Mouse (Mus musculus) splenic B cell, adult 2 months (primary cell): ENCODE measurements around the gene Gpld1.

ENCODE experiments used
- DNase-seq: peaks from one replicate; pipeline ENCODE4 v3.0.0-alpha.2; 2011; ENCODE audit warnings: low read depth, low spot score
- H3K27me3 ChIP-seq: 2 replicates; pipeline ENCODE4 v1.6.1; 2012; ENCODE audit warnings: mild to moderate bottlenecking, low read length, moderate library complexity, mixed read lengths; ENCODE audit not compliant: control insufficient read depth, poor library complexity, insufficient read depth, severe bottlenecking
- H3K36me3 ChIP-seq: 2 replicates; pipeline ENCODE4 v1.6.1; 2012; ENCODE audit warnings: mild to moderate bottlenecking, low read length, moderate library complexity, mixed read lengths; ENCODE audit not compliant: control insufficient read depth, poor library complexity, insufficient read depth, severe bottlenecking

The Gpld1 gene

DNA sequence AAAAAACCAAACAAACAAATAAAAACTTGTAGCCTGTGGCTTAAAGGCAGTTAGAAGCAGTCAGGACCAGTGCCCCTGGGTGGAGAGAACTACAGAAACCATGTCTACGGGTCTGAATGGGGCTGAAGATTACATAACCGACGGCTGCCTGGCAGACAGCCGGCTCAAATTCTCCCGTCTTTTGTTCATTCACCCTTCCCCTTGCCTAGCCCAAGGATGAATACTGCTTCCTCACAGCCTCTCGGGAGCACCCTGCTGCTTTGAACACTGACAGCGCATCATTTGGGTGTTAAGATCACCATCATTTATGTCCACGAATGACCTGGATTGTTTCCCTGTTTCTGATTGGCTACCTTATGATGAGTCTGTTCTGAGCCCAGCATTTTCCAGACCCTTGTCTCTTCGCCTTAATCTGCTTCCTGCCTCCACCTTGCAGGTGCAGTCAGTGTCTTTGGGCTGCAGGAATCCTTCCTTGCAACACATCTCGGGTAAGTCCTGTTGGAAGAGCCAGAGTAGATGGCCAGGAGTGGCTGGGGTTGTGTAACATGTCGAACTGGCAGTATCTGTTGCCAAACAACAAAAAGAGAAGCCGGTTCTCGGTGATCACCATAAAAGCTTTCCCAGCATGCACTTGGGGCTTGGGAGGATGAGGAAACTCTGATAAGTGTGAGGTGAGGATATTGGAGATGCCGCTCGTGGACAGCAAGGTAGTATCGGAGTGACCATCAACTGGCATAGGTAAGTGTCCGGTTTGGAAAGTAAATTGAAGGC is at the start of gene Gpld1:
Gene Gpld1, plus strand, starts transcription at position 641 of the 771 bp plus-strand sequence.
- no peaks in the 10 kb centered on the region for H3K36me3 ChIP-seq
- no peak for DNase-seq
- H3K27me3 ChIP-seq: peaks cover 4% of the 10 kb centered on the region; the same call in 1 of the 2 replicates

DNA sequence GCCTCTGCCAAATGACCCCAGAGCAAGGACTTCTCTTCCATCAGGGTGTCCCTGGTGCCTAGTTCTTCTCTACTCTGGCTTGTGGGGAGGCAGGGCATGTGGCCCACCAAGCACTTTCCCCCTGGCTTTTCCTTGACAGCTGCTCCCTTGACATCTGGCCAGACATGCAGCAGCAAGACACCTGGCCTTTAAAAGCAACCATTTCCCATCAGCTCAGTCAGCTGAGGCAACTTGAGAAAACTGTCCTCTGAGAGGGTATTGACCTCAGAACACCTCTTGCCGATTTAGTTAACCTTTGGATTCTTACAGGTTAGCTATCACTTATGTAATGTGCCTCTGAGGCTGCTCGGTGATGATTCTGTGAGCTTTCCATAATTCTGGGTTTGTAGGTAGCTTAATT is 49.1 kb upstream of the Gpld1 start:
- Histone ChIP-seq H3K36me3 (no peaks in the 10 kb centered on the region), H3K27me3 (no peaks in the 10 kb centered on the region)
- DNase-seq: no peak

DNA sequence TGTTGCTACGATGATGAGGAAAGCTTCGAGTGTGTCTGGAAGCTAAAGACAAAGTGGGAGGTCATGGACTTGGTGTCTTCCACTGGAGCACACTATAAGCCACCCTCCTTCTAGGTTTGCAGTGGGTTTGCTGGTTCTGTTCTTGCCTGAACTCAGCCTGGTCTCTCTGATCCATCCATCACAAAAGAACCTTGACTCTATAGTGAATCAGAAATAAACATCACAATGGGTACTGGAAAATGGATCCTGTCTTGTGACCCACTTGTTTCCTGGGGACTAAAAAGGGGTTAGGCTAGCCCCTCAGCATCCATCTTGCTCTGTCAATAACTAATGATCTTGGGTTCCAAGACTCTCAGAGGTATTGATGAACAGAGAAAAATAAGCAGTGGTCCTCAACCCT is 41.0 kb upstream of the Gpld1 start:
- DNase-seq: no peak
- Histone ChIP-seq H3K27me3 (no peaks in the 10 kb centered on the region; the same call in 1 of the 2 replicates), H3K36me3 (no peaks in the 10 kb centered on the region)

DNA sequence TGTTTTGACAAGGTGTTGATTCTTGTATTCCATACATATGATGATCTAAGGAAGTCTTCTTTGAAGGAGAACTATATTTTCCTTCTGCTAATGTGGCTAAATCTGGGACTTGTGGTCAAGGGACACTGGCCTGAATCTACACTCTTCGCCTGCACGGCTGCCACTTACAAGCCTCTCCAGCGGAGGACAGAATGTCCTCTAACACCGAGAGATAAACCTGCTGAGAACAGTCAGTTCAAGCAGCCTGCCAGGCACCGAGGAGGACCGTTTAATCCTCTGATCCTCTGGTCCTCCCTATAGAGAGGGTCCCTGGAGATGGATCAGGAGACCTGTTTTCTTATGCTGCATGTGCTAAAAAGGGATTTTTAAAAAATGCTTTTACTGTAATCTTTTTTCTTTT is 39.5 kb upstream of the Gpld1 start:
- DNase-seq: no peak
- H3K27me3 ChIP-seq: no peaks in the 10 kb centered on the region; the same call in 1 of the 2 replicates
- H3K36me3 ChIP-seq: no peaks in the 10 kb centered on the region

DNA sequence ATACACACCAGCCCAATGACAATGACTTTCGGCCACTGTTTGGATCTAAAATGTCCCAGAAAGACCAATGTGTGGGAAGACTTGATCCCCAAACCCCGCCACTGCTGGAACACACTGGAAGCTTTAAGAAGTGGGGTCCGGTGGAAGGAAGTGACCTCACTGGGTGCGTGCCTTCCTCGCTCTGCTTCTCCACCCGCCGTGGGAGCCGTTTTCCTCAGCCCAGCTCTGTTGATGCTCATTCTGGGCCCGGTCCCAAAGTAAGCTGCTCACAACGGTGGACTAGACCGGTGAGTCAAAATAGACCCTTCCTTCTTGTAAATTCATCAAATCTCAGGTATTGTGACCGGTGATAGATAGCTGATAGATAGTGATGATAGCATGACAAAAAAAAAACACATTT is 37.5 kb upstream of the Gpld1 start:
- Histone ChIP-seq H3K36me3 (no peaks in the 10 kb centered on the region), H3K27me3 (no peaks in the 10 kb centered on the region; the same call in 1 of the 2 replicates)
- DNase-seq: no peak

DNA sequence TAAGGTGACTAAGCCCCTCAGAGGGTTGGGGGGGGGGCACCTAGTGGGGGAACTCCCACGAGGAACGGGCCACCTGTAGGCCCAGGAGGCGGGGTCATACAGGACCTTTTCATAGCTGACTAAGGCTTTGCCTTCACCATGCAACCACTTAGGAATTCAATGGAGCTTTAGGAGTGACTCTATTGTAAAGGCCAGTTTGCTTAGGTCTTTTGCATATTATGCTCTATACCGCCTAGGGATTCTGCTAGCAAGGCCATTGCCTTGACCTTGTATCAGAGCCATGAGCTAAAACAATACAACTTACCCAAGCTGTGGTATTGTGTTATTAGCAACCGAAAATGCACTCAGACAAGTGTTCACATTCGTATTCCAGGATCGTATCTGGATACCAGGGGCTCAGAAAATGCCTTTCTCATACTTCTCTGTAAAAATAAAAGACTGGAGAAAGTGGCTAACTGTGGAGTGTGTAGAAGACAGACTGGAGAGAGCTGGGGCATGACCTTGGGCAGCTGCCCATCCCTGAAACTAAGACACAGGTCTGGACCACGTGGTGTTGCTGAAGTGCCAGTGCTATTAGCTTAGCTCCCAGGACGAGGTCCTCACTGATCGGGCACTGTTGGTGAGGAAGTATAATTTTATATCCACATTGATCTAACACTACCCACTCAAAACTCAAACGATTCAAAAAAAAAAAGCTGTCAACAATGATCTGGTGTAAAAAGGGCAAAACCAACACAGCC is 36.0 kb upstream of the Gpld1 start:
- Histone ChIP-seq H3K27me3 (no peaks in the 10 kb centered on the region; the same call in 1 of the 2 replicates), H3K36me3 (no peaks in the 10 kb centered on the region)
- no peak for DNase-seq

DNA sequence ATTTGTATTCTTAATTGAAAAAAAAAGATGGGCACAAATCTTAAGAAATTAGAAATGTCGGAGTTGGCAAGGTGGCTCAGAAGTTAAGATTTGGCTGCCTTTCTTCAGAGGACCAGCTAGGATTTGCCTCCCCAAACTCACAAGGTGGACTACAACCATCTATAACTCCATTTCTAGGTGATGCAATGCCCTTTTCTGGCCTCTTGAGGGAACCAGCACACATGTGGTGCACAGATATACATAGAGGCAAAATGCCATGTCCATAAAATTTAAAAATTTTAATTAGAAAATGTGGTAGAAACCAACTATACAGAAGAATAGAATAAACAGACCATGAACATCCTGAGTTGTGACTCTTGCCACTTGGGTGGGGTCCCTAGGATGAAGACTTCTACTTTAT is 33.8 kb upstream of the Gpld1 start:
- Histone ChIP-seq H3K36me3 (no peaks in the 10 kb centered on the region), H3K27me3 (no peaks in the 10 kb centered on the region)
- no peak for DNase-seq

DNA sequence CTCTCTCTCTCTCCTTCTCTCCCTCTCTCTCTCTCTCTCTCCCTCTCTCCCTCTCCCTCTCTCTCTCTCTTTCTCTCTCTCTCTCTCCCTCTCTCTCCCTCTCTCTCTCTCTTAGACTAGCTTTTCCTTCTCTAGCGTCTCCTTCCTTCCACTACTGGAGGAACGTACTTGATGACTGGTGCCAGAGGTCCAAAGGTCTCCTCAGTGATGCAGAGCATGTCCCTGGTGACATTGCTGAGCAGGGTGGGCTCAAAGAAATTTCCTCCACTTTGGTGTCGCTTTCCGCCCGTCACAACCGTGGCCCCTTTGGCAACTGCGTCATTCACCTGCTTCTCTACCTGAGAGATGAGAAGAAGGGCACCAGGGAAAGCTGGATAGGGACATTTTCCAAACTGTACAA is 29.4 kb upstream of the Gpld1 start:
- DNase-seq: no peak
- Histone ChIP-seq H3K27me3 (no peaks in the 10 kb centered on the region), H3K36me3 (no peaks in the 10 kb centered on the region)

DNA sequence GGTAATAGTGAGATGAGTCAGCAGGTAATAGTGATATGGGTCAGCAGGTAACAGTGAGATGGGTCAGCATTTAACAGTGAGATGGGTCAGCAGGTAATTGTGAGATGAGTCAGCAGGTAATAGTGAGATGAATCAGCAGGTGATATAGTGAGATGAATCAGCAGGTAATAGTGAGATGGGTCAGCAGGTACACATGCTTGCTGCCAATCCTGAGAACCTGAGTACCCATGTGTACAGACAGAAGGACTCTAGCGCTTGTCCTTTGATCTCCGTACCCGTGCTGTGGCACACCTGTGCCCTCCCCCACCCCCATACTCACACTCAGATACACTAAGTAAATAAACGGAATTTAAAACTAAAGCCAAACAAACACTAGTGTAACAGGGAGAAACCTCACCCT is 28.0 kb upstream of the Gpld1 start:
- DNase-seq: no peak
- Histone ChIP-seq H3K27me3 (no peaks in the 10 kb centered on the region), H3K36me3 (no peaks in the 10 kb centered on the region)

DNA sequence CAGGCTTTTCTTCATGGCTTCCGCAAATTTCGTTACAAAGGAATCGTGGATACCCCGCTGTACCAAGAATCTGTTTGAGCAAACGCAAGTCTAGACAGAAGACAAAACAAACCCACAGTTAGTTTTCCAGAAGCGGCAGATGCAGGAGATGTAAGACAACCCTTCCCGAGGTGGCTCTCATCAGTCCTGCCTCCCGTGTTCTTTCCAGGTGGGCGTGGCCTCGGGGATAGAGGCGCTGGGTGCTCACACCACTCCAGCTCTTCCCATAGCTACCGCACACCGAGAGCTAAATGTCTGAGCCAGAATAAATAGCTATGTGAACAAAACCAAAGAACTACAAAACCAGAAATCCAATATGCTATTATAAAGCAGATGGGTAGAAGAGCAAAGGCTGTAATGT is 27.1 kb upstream of the Gpld1 start:
- no peak for DNase-seq

DNA sequence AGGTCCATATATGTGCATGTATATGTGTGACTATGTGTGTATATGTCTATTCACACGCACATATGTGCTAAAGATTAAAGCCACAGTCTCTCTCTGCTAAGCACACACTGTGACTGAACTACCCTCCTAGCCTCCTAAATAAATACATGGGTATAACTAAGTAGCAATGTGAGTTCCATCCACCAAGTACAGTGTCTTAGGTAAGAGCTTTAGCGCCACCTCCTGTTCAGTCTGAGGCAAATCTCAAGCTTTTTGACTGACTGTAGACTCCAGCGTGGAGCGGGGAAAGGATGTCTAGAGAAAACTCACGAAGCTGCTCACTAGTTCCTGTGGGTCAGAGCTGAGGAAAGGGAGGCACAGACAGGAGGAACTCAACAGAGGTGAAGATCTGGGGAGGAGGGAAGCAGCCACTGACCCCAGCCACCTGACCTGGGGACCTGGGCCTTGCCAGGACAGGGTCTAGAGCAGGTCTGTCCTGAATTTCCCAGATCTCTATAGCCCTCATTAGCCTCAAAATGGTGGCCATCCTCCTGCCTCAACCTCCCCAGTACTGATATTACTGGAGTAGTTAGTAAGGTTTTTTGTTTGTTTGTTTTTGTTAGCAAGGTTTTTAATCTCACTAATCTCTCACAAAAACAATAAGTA is 22.5 kb upstream of the Gpld1 start:
- DNase-seq: peak; percentile 79
- Histone ChIP-seq H3K36me3 (no peaks in the 10 kb centered on the region), H3K27me3 (no peaks in the 10 kb centered on the region)

More for the DNA sequence above, 27.1 kb upstream of the Gpld1 start:
- no peaks in the 10 kb centered on the region for H3K27me3 ChIP-seq
- H3K36me3 ChIP-seq: no peaks in the 10 kb centered on the region

DNA sequence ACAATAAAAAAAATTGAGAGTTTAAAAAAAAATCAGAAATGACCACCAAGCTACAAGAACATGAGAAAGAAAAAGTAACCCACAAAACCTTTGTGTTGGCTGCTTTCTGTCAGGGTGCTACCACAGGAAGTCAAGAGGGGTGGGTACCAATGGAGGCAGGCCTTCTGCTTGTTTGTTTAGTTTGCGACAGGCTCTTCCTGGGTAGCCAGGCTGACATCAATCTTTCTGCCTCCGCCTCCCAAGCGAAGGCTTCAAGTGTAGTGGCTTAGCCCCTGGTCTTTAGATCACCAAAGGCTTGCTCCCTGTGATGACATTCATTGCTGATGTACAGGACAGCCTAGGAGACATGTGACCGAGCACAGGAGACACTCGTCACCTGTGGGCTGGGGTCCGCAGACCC is 21.7 kb upstream of the Gpld1 start:
- no peak for DNase-seq
- no peaks in the 10 kb centered on the region for H3K36me3 ChIP-seq
- no peaks in the 10 kb centered on the region for H3K27me3 ChIP-seq

DNA sequence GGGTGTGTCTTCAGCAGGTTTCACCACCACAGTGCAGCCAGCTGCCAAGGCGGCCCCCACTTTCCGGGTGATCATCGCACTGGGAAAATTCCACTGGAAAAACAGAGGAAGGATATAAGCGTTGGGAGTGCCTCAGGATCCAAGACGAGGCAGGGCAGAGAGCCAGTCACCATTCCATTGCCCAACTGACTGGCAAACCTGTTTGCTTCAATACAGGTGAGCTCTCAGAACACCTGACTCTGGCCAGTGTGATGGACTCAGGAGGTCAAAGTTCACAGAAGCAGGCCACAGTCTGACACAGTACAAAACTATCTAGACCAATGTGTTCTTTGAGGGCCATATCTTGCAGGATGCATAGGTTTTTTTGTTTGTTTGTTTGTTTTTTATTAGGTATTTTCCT is 19.0 kb upstream of the Gpld1 start:
- DNase-seq: no peak
- no peaks in the 10 kb centered on the region for H3K36me3 ChIP-seq
- H3K27me3 ChIP-seq: no peaks in the 10 kb centered on the region

DNA sequence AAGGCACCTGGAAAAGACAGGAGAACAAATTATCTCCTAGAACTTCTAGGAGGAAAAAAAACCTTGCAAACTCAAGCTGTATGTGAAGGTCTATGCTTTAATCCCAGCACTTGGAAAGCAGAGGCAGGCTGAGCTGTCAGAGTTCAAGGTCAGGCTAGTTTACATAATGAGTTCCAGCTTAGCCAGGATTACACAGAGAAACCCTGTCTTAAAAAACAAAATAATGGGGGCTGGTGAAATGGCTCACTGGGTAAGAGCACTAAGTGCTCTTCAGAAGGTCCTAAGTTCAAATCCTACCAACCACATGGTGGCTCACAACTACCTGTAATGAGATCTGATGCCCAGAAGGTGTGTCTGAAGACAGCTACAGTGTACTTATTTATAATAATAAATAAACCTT is 12.4 kb upstream of the Gpld1 start:
- no peak for DNase-seq
- Histone ChIP-seq H3K27me3 (no peaks in the 10 kb centered on the region), H3K36me3 (no peaks in the 10 kb centered on the region)

DNA sequence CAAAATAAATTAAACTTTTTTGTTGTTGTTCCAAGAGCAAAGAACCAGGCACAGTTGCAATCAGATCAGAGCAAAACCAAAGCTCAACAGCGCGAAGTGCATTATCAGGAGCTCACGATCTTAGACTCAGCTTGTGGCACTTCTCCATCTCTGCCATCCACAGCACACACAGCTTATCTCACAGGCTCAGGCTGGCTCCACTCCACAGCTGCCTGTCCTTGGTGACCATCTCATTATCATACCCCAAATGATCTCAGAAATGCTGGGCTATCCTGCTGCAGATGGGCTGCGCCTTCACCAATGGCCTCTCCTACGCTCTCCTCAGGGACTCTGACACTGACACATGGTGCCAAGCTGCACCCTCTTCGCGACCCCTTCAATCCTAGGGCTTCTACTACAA is 9.8 kb upstream of the Gpld1 start:
- DNase-seq: no peak
- Histone ChIP-seq H3K36me3 (no peaks in the 10 kb centered on the region), H3K27me3 (no peaks in the 10 kb centered on the region; the same call in 1 of the 2 replicates)
